Mouse (Mus musculus) ES-E14 (cell line): ENCODE measurements at regions not wholly inside any gene's neighbourhood (a gene's known extent, or its start where the extent isn't known, plus 50 kb on each side); places are given as distances from the start of the nearest gene placed in this dataset.

Source experiments
- CHD2 ChIP-seq: IDR thresholded peaks from 2 replicates; pipeline ENCODE4 v1.6.1; 2014; ENCODE audit warnings: mild to moderate bottlenecking, low read depth, low read length, inconsistent platforms
- MAFK ChIP-seq: IDR thresholded peaks from 2 replicates; pipeline ENCODE4 v1.6.1; 2014; ENCODE audit warnings: mild to moderate bottlenecking, low read depth, low read length, inconsistent platforms; ENCODE audit not compliant: insufficient read depth
- ZC3H11A ChIP-seq: IDR thresholded peaks from 2 replicates; pipeline ENCODE4 v1.6.1; 2012; ENCODE audit warnings: low read depth, mild to moderate bottlenecking, inconsistent platforms, low read length, borderline replicate concordance

DNA sequence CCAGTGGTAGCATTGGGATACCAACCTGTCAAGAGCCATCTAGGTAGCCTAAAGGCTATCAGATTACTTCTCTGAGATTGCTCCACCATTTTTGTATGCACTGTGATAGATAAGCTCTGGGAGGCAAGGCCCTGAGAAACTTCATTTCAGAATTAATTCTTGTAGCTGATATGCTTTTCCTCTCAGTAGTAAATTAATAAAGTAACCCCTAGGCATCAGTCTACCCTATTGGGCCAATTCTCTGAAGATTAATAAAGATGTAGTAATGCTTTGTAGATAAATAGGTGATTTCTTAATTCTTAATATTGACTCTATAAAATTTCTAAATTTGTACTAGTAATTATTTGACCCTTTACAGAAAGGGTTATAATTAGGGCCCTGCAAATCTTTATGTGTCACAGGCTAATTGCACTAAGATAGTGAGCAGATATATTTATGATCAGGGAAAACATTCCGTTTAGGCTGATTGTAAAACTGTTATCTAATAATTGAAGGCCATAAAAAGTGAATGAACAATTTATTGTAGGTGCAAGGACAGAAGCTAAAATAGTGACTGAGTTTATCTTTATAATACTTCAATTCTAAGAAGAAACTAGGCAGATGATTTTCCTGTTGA lies 384.2 kb upstream of the 1700009N14Rik start:
- TF ChIP-seq CHD2 (no peak), ZC3H11A (no peak), MAFK (no peak)
